Mouse (Mus musculus) hindbrain, embryonic 13.5 days (tissue): ENCODE measurements around the gene 1110008P14Rik. TPM values are rescaled to one million over a fixed set of nuclear protein-coding genes. Genes with fewer than 3 reads are reported as not detected.

Source experiments
- ATAC-seq: fragments of 200-750 bp; cut with Nextera tagmentation; 2 replicates; pipeline ENCODE4 v1.8.0; 2017; ENCODE audit warnings: moderate TSS enrichment; ENCODE audit not compliant: low FRiP score
- H3K27ac ChIP-seq: fragments of 300-500 bp; sonication (generic); 2 replicates; pipeline ENCODE4 v1.5.1; 2015; ENCODE audit warnings: inconsistent platforms, mild to moderate bottlenecking, moderate library complexity
- H3K27me3 ChIP-seq: fragments of 300-500 bp; sonication (generic); 2 replicates; pipeline ENCODE4 v1.6.1; 2015; ENCODE audit warnings: mild to moderate bottlenecking, inconsistent platforms
- H3K36me3 ChIP-seq: fragments of 300-500 bp; sonication (generic); 2 replicates; pipeline ENCODE4 v1.6.1; 2015; ENCODE audit warnings: mild to moderate bottlenecking, inconsistent platforms
- H3K4me1 ChIP-seq: fragments of 300-500 bp; sonication (generic); replicated peaks from 2 replicates; pipeline ENCODE4 v1.6.1; 2015; ENCODE audit warnings: inconsistent platforms
- H3K4me2 ChIP-seq: fragments of 300-500 bp; sonication (generic); 2 replicates; pipeline ENCODE4 v1.6.1; 2015; ENCODE audit warnings: inconsistent platforms, mild to moderate bottlenecking, moderate library complexity
- H3K4me3 ChIP-seq: fragments of 300-500 bp; sonication (generic); 2 replicates; pipeline ENCODE4 v1.5.1; 2015; ENCODE audit warnings: mild to moderate bottlenecking, inconsistent platforms
- H3K9ac ChIP-seq: fragments of 300-500 bp; sonication (generic); 2 replicates; pipeline ENCODE4 v1.6.1; 2015; ENCODE audit warnings: mild to moderate bottlenecking, inconsistent platforms
- H3K9me3 ChIP-seq: fragments of 300-500 bp; sonication (generic); 2 replicates; pipeline ENCODE4 v1.6.1; 2016; ENCODE audit warnings: inconsistent platforms
- WGBS: fragments of 180-500 bp; shearing (Covaris S2); methylation state at CpG from one replicate; pipeline ENCODE4 v1.1.7; 2015; 5-methylcytosine and 5-hydroxymethylcytosine counted together
- polyA plus RNA-seq: library from polyadenylated mRNA; unstranded; fragments of >200 nt; fragmentation: Nextera tagmentation; extraction: Ambion mirVana; gene quantifications from 2 replicates; pipeline ENCODE4 v1.2.1, GENCODE M21; 2015

The 1110008P14Rik gene
- polyA plus RNA-seq, 1 experiment from 2014 or later: 108 TPM

DNA sequence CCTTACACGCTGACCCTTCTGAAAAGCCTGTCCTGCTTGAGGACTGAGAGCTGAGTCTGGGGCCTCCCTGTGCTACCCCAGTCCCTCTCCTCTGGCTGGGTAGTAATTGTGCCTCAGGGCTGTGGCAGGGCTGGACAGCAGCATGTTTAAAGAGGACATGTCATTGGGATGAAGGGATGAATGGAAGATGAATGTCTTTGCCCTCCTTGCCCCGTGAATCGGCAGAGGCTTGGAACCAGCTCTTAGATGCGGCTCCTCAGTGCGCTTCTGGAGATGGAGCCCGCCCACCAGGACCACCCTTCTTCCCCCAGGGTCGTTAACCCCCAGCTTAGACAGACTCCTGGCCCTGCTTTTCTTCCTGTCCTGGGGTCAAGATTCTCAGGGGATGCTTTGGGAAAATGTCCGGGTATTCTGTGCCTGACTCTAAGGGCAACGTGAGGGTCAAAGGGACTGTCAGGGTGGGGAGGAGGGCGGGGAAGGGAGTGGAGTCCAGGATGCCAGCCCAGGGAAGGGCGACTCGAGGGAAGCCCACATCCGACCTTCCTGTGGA is 52.8 kb downstream of the 1110008P14Rik start:
- Histone ChIP-seq H3K4me2 (no peak overlapping the region), H3K27me3 (no peaks in the 10 kb centered on the region; the same call in 1 of the 2 replicates), H3K9me3 (no peaks in the 10 kb centered on the region), H3K27ac (no peak overlapping the region), H3K36me3 (peaks cover 42% of the 10 kb centered on the region), H3K4me1 (peaks cover 13% of the 10 kb centered on the region), H3K9ac (peak overlapping the region; percentile 39), H3K4me3 (no peak overlapping the region)
- no peak for ATAC-seq
- WGBS: 14% methylated on average over 13 of the region's 13 CpGs

GRCm38 (mm10) chr2:32327200-32327599 is 54.5 kb downstream of the 1110008P14Rik start:
- no peak for ATAC-seq

More at GRCm38 (mm10) chr2:32327200-32327599, 54.5 kb downstream of the 1110008P14Rik start:
- WGBS: 82% methylated on average over 4 of the region's 4 CpGs
- Histone ChIP-seq H3K27me3 (no peaks in the 10 kb centered on the region; the same call in 1 of the 2 replicates), H3K36me3 (peaks cover 30% of the 10 kb centered on the region), H3K9ac (no peak overlapping the region), H3K4me3 (no peak overlapping the region), H3K9me3 (no peaks in the 10 kb centered on the region), H3K4me2 (no peak overlapping the region), H3K4me1 (peaks cover 29% of the 10 kb centered on the region), H3K27ac (no peak overlapping the region)

Other genes starting within 250 kb of the 1110008P14Rik start
- 65.8 and 68.8 TPM in 2 replicates for gene Prrc2b, start 230.9 kb downstream of the 1110008P14Rik start, polyA plus RNA-seq
- gene Pomt1, start 145.3 kb downstream of the 1110008P14Rik start, polyA plus RNA-seq: 24.4 and 24.9 TPM in 2 replicates
- 78.6 and 80.2 TPM in 2 replicates for gene Uck1, start 121.8 kb downstream of the 1110008P14Rik start, polyA plus RNA-seq
- 25.6 and 26.5 TPM in 2 replicates for gene Golga2, start 94.6 kb downstream of the 1110008P14Rik start, polyA plus RNA-seq
- 437 and 458 TPM in 2 replicates for gene Swi5, start 93.9 kb downstream of the 1110008P14Rik start, polyA plus RNA-seq
- 52.4 and 53.7 TPM in 2 replicates for gene Ciz1, start 29.6 kb downstream of the 1110008P14Rik start, polyA plus RNA-seq
- gene Dnm1, start 28.6 kb downstream of the 1110008P14Rik start, polyA plus RNA-seq: 42.7 and 44.3 TPM in 2 replicates
- gene Lcn2, start 6.3 kb upstream of the 1110008P14Rik start, polyA plus RNA-seq: 1.0 TPM in 1 of 2 replicates, not detected in the other
- 41.2 and 41.3 TPM in 2 replicates for gene Ptges2, start 14.0 kb upstream of the 1110008P14Rik start, polyA plus RNA-seq
- 5.1 and 5.9 TPM in 2 replicates for gene Naif1, start 68.5 kb upstream of the 1110008P14Rik start, polyA plus RNA-seq
- gene Slc25a25, start 69.5 kb upstream of the 1110008P14Rik start, polyA plus RNA-seq: 46.2 and 50.1 TPM in 2 replicates
- gene Fam102a, start 153.4 kb upstream of the 1110008P14Rik start, polyA plus RNA-seq: 7.0 and 7.1 TPM in 2 replicates
- gene Dpm2, start 188.9 kb upstream of the 1110008P14Rik start, polyA plus RNA-seq: 142 and 145 TPM in 2 replicates
- 9.0 and 9.6 TPM in 2 replicates for gene Pip5kl1, start 192.9 kb upstream of the 1110008P14Rik start, polyA plus RNA-seq
- 0.53 and 0.56 TPM in 2 replicates for gene 9430097D07Rik, start 193.7 kb upstream of the 1110008P14Rik start, polyA plus RNA-seq
- gene St6galnac4, start 205.2 kb upstream of the 1110008P14Rik start, polyA plus RNA-seq: 22.8 and 23.4 TPM in 2 replicates
- gene St6galnac6, start 217.8 kb upstream of the 1110008P14Rik start, polyA plus RNA-seq: 13.1 and 13.5 TPM in 2 replicates
- 68.9 and 71.5 TPM in 2 replicates for gene Ak1, start 239.8 kb upstream of the 1110008P14Rik start, polyA plus RNA-seq